Mouse (Mus musculus): ENCODE measurements around the gene Psmb9. TPM values are rescaled to one million over a fixed set of nuclear protein-coding genes. Genes with fewer than 3 reads are reported as not detected.

Gene Psmb9
- polyA plus RNA-seq, 1 experiment from 2014 or later: 5.9 TPM

DNA sequence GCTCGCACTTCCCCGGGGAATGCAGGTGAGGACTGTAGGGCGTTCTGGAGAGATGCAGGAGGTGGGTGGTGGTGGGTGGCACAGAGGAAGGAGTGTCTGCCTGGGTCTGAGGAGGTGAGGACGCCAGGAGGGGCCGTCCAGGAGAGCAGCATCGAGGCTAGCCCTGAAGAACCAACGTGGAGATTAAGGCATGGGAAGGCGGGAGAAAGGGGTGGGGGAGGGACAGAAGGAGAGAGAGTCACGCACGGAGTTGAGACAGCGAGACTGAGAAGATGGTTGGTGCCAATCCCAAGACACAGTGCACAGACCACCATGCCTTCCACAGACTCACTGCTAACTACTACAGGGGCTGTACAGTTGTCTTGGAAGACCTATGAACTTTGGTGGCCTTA lies 11.0 kb upstream of the Psmb9 start:
- 13% methylated on average over 11 of the region's 11 CpGs for WGBS
- Histone ChIP-seq H3K27me3 (ENCODE audit: insufficient read depth, low read length) (peaks cover 13% of the 10 kb centered on the region), H3K4me1 (replicated peaks; ENCODE audit: insufficient read depth, low read length) (no peaks in the 10 kb centered on the region), H3K4me3 (replicated peaks; ENCODE audit: low read depth, low read length) (peak overlapping the region; percentile 57), H3K9me3 (replicated peaks; ENCODE audit: low read length) (no peaks in the 10 kb centered on the region), H3K36me3 (ENCODE audit: insufficient read depth, low read length) (0 out of 2 replicates have a peak, but pooled peaks cover 4% of the 10 kb centered on the region), H3K27ac (no peak overlapping the region), H3K4me2 (ENCODE audit: low read length) (peak overlapping the region; percentile 78), H3K9ac (ENCODE audit: low read depth, low read length) (peak overlapping the region; percentile 49)
- ATAC-seq (replicated peaks; ENCODE audit: low FRiP score, low read depth) (no peak), DNase-seq (ENCODE audit: low spot score) (no peak)
- no peak for TF ChIP-seq CTCF (IDR thresholded peaks at IDR 0.05; ENCODE audit: low read depth)

DNA sequence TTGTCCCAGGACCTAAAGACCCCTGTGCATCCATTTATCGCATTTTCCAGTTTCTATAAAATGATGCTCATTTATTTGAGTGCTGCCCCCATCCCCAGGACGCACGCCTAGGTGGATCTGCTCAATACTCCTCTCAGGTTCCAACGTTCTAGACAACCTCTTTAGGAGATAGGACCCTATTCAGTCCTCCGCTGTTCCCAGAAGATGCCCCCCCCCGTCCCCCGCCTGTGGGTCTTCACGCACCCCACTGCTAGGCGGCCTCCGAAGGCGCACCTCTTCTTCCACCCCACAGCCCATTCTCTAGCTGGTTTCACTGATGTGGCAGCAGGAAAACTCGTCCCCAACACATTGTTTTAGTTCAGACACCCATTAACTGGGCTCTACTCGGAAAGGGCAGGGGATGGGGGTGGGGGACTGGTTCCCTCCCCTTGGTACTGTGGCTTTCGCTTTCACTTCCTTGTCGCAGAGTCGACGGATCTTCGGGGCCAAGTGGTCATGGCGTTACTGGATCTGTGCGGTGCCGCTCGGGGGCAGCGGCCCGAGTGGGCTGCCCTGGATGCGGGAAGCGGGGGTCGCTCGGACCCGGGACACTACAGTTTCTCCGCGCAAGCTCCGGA lies 10.4 kb upstream of the Psmb9 start:
- peaks cover 15% of the 10 kb centered on the region for H3K27me3 ChIP-seq (ENCODE audit: insufficient read depth, low read length)
- DNase-seq (ENCODE audit: low spot score): peak; percentile 67
- H3K4me3 ChIP-seq (replicated peaks; ENCODE audit: low read depth, low read length): peak overlapping the region; percentile 57
- peak overlapping the region; percentile 49 for H3K9ac ChIP-seq (ENCODE audit: low read depth, low read length)
- WGBS: 3% methylated on average over 32 of the region's 32 CpGs
- no peak for TF ChIP-seq CTCF (IDR thresholded peaks at IDR 0.05; ENCODE audit: low read depth)
- no peaks in the 10 kb centered on the region for H3K9me3 ChIP-seq (replicated peaks; ENCODE audit: low read length)
- no peak overlapping the region for H3K27ac ChIP-seq
- 0 out of 2 replicates have a peak, but pooled peaks cover 4% of the 10 kb centered on the region for H3K36me3 ChIP-seq (ENCODE audit: insufficient read depth, low read length)
- ATAC-seq (replicated peaks; ENCODE audit: low FRiP score, low read depth): no peak
- no peaks in the 10 kb centered on the region for H3K4me1 ChIP-seq (replicated peaks; ENCODE audit: insufficient read depth, low read length)
- peak overlapping the region; percentile 78 for H3K4me2 ChIP-seq (ENCODE audit: low read length)

DNA sequence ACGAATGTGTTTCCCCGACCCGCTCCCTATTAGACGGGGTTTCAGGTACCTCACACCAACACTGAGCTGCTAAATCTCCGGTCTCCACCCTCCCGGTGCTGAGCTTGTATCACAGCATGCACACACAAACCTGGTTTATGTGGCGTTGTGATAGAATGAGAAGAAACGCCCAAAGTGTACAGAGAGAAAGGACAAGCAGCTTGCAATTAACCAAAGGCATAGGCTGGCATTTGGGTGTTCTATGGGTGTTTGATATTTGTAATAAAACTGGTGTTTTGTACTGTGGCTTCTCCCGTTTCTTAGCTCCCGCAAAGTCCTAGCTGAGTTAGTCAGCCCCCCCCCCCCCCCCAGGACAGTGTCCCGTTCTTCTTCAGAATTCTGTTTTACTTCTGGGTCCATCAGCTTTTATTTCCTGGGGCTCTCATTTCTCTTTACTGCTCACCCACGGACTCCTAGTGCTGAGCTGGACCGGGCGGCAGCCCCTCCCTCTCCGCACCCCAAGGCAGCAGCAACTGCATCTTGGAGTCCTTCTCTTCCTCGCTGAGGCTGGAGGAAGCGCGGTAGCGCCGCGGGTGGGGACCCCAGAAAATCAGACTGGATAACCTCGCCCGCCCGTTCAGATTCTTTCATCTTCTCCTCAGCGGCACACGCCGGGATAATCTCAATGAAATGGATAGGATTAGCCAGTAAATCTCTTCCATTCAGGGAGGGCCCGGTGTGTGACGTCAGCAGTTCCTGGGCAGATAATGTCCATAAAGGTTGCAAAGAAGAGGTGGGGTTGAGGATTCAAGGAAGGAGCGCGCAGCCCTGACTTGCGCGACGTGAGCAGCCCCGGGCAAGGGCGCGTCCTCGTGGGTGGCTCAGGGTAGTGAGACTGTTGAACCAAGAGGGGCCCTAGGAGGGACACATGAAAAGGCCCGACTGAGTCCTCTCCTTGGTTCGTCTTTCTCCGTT lies 9.7 kb upstream of the Psmb9 start, which contains the start of gene Psmb8:
Gene Psmb8 (plus strand): TSS at position 781 of the 954 bp plus-strand sequence.
- H3K27ac ChIP-seq: no peak within 1 kb of the TSS
- peak; percentile 96 for DNase-seq (ENCODE audit: low spot score)

DNA sequence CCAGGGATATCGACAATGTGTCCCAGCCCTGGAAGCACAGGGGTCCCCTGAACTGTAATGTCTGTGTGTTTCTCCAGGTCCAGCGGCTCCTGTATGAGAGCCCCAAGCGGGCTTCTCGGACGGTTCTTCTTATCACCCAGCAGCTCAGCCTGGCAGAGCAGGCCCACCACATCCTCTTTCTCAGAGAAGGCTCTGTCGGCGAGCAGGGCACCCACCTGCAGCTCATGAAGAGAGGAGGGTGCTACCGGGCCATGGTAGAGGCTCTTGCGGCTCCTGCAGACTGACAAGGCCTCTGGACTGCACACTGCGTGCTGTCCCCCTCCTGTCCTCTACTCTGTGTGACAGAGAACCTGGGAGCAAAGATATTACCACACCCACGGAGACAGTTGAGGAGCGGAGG lies 8.9 kb upstream of the Psmb9 start:
- H3K4me2 ChIP-seq (ENCODE audit: low read length): no peak overlapping the region
- H3K27ac ChIP-seq: no peak overlapping the region
- 48% methylated on average over 12 of the region's 12 CpGs for WGBS
- no peak for DNase-seq (ENCODE audit: low spot score)
- no peaks in the 10 kb centered on the region for H3K9me3 ChIP-seq (replicated peaks; ENCODE audit: low read length)
- H3K4me1 ChIP-seq (replicated peaks; ENCODE audit: insufficient read depth, low read length): no peaks in the 10 kb centered on the region
- 0 out of 2 replicates have a peak, but pooled peaks cover 4% of the 10 kb centered on the region for H3K36me3 ChIP-seq (ENCODE audit: insufficient read depth, low read length)
- H3K4me3 ChIP-seq (replicated peaks; ENCODE audit: low read depth, low read length): no peak overlapping the region
- H3K9ac ChIP-seq (ENCODE audit: low read depth, low read length): no peak overlapping the region
- no peak for TF ChIP-seq CTCF (IDR thresholded peaks at IDR 0.05; ENCODE audit: low read depth)
- H3K27me3 ChIP-seq (ENCODE audit: insufficient read depth, low read length): peaks cover 22% of the 10 kb centered on the region
- ATAC-seq (replicated peaks; ENCODE audit: low FRiP score, low read depth): no peak

More for the DNA sequence above, 9.7 kb upstream of the Psmb9 start, which contains the start of gene Psmb8:
- H3K27me3 ChIP-seq (ENCODE audit: insufficient read depth, low read length): peaks cover 17% of the 10 kb centered on the region
- H3K9ac ChIP-seq (ENCODE audit: low read depth, low read length): peak within 1 kb of the TSS; percentile 49
- H3K36me3 ChIP-seq (ENCODE audit: insufficient read depth, low read length): 0 out of 2 replicates have a peak, but pooled peaks cover 4% of the 10 kb centered on the region
- H3K4me3 ChIP-seq (replicated peaks; ENCODE audit: low read depth, low read length): peak within 1 kb of the TSS; percentile 57
- H3K4me2 ChIP-seq (ENCODE audit: low read length): peak within 1 kb of the TSS; percentile 78
- no peak for TF ChIP-seq CTCF (IDR thresholded peaks at IDR 0.05; ENCODE audit: low read depth)
- H3K4me1 ChIP-seq (replicated peaks; ENCODE audit: insufficient read depth, low read length): no peaks in the 10 kb centered on the region
- no peaks in the 10 kb centered on the region for H3K9me3 ChIP-seq (replicated peaks; ENCODE audit: low read length)
- WGBS: 5% methylated on average over 41 of the region's 41 CpGs
- ATAC-seq (replicated peaks; ENCODE audit: low FRiP score, low read depth): peak; percentile 78

DNA sequence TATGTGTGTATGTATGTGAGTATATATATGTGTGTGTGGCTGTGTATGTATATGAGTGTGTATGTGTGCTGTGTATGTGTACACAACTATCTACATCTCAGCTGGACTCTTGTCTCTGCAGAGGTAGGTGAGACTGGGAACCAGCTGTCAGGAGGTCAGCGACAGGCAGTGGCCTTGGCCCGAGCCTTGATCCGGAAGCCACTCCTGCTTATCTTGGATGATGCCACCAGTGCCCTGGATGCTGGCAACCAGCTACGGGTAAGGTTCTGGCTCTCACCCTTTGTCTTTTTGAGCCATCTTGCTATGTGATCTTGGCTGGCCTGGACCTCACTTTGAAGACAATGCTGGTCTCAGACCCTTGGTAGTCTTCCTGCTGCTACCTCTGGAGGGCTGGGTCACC lies 7.2 kb upstream of the Psmb9 start:
- H3K36me3 ChIP-seq (ENCODE audit: insufficient read depth, low read length): 0 out of 2 replicates have a peak, but pooled peaks cover 7% of the 10 kb centered on the region
- no peak overlapping the region for H3K27ac ChIP-seq
- no peak overlapping the region for H3K9ac ChIP-seq (ENCODE audit: low read depth, low read length)
- ATAC-seq (replicated peaks; ENCODE audit: low FRiP score, low read depth): no peak
- H3K4me1 ChIP-seq (replicated peaks; ENCODE audit: insufficient read depth, low read length): no peaks in the 10 kb centered on the region
- TF ChIP-seq CTCF (IDR thresholded peaks at IDR 0.05; ENCODE audit: low read depth): no peak
- H3K4me2 ChIP-seq (ENCODE audit: low read length): no peak overlapping the region
- no peaks in the 10 kb centered on the region for H3K9me3 ChIP-seq (replicated peaks; ENCODE audit: low read length)
- H3K27me3 ChIP-seq (ENCODE audit: insufficient read depth, low read length): peaks cover 22% of the 10 kb centered on the region
- H3K4me3 ChIP-seq (replicated peaks; ENCODE audit: low read depth, low read length): no peak overlapping the region
- DNase-seq (ENCODE audit: low spot score): no peak
- 88% methylated on average over 4 of the region's 4 CpGs for WGBS

DNA sequence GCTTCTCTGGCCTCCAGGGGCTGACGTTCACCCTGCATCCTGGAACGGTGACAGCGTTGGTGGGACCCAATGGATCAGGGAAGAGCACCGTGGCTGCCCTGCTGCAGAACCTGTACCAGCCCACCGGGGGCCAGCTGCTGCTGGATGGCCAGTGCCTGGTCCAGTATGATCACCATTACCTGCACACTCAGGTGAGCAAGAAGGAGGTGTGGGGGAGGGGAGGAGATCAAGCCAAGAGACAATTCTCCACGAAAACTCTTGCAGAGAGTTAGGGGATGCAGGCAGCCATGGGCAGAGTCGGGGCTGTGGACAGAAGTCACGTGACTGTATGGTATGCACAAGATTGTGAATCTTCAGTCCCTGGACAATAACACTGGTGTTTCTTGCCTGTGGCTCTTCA lies 5.9 kb upstream of the Psmb9 start:
- H3K27me3 ChIP-seq (ENCODE audit: insufficient read depth, low read length): peaks cover 22% of the 10 kb centered on the region
- no peak overlapping the region for H3K27ac ChIP-seq
- ATAC-seq (replicated peaks; ENCODE audit: low FRiP score, low read depth) (no peak), DNase-seq (ENCODE audit: low spot score) (no peak)
- WGBS: 56% methylated on average over 8 of the region's 8 CpGs
- no peak overlapping the region for H3K9ac ChIP-seq (ENCODE audit: low read depth, low read length)
- H3K9me3 ChIP-seq (replicated peaks; ENCODE audit: low read length): no peaks in the 10 kb centered on the region
- H3K36me3 ChIP-seq (ENCODE audit: insufficient read depth, low read length): 0 out of 2 replicates have a peak, but pooled peaks cover 7% of the 10 kb centered on the region
- no peak overlapping the region for H3K4me2 ChIP-seq (ENCODE audit: low read length)
- TF ChIP-seq CTCF (IDR thresholded peaks at IDR 0.05; ENCODE audit: low read depth): no peak
- no peaks in the 10 kb centered on the region for H3K4me1 ChIP-seq (replicated peaks; ENCODE audit: insufficient read depth, low read length)
- no peak overlapping the region for H3K4me3 ChIP-seq (replicated peaks; ENCODE audit: low read depth, low read length)
